Mouse (Mus musculus) MEL (cell line): ENCODE data around the gene Pde6c.

ENCODE experiments used
- CTCF ChIP-seq, 3 experiments: IDR thresholded peaks in 2 of 3; conservative IDR thresholded peaks in 1 of 3; 2 replicates each; pipeline ENCODE4 v1.5.1; 2011 to 2012; ENCODE audit warnings: low read length in 3 of 3, low read depth in 2 of 3, mild to moderate bottlenecking in 2 of 3, improper control_type of control experiment in 1 of 3, inconsistent platforms in 1 of 3, mixed read lengths in 1 of 3, moderate library complexity in 1 of 3; ENCODE audit not compliant: control insufficient read depth in 1 of 3, insufficient read depth in 1 of 3, poor library complexity in 1 of 3, severe bottlenecking in 1 of 3
- EP300 ChIP-seq, 2 experiments: IDR thresholded peaks; 2 replicates each; pipeline ENCODE4 v1.6.1; 2011; ENCODE audit warnings: improper control_type of control experiment in 2 of 2, low read length in 2 of 2, low read depth in 1 of 2, mild to moderate bottlenecking in 1 of 2
- POLR2A ChIP-seq, 2 experiments: IDR thresholded peaks; 2 replicates each; pipeline ENCODE4 v1.6.1; 2011 to 2012; ENCODE audit warnings: low read length in 2 of 2, mild to moderate bottlenecking in 2 of 2, control low read depth in 1 of 2, improper control_type of control experiment in 1 of 2, low read depth in 1 of 2, moderate library complexity in 1 of 2; ENCODE audit not compliant: control insufficient read depth in 1 of 2, insufficient read depth in 1 of 2, poor library complexity in 1 of 2
- UBTF ChIP-seq: IDR thresholded peaks from 2 replicates; pipeline ENCODE4 v1.6.1; 2012; ENCODE audit warnings: low read depth, mild to moderate bottlenecking, inconsistent platforms, low read length, improper control_type of control experiment, moderate library complexity, borderline replicate concordance; ENCODE audit not compliant: insufficient read depth

GRCm38 (mm10) chr19:38232516-38232915 is 99.9 kb downstream of the Pde6c start:
- no peak for TF ChIP-seq UBTF
- no peak for TF ChIP-seq CTCF (IDR thresholded peaks at IDR 0.05 in 2 of 3, conservative IDR thresholded peaks at IDR 0.05 in 1 of 3; ENCODE audit: control insufficient read depth in 1 of 3, insufficient read depth in 1 of 3, low read depth in 2 of 3, low read length in 3 of 3, poor library complexity in 1 of 3, severe bottlenecking in 1 of 3)
- no peak for TF ChIP-seq EP300 (IDR thresholded peaks at IDR 0.05; ENCODE audit: low read depth in 1 of 2, low read length in 2 of 2)
- TF ChIP-seq POLR2A (IDR thresholded peaks at IDR 0.05; ENCODE audit: control insufficient read depth in 1 of 2, insufficient read depth in 1 of 2, low read depth in 1 of 2, low read length in 2 of 2, poor library complexity in 1 of 2): no peak
